Mouse (Mus musculus) megakaryocyte, embryonic 14.5 days (primary cell): Measurements from ENCODE around the gene Prickle1.

Experiments
- FLI1 ChIP-seq: IDR thresholded peaks from 2 replicates; pipeline ENCODE4 v1.6.1; 2012; ENCODE audit warnings: low read length, inconsistent platforms, mixed read lengths
- GATA1 ChIP-seq: IDR thresholded peaks from 3 replicates; pipeline ENCODE4 v1.6.1; 2012; ENCODE audit warnings: mixed read lengths, low read length, inconsistent platforms, borderline replicate concordance

DNA sequence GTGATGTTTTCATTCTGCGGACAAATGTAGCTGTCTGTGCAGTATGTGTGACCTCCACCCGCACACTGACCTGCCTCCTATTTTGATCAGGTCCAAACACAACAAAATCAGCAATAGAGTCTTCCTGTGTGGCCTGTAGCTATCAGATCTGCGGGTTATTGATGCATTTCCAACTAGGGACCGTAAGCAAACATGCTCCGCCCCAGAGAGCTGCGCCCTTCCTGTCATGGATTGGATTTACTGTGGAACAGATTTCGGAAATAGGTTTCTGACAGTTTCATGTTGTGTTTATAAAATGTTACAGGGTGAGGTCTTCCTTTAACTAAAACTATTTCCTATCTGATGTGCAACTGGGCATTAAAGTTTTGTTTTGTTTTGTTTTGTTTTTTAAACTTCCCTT, 109.6 kb downstream of the Prickle1 start:
- TF ChIP-seq GATA1 (no peak), FLI1 (no peak)
